Mouse (Mus musculus): ENCODE measurements around the gene Ovca2.

- TF ChIP-seq ZC3H11A (IDR thresholded peaks at IDR 0.05; ENCODE audit: borderline replicate concordance, low read depth, low read length) = no peak
- TF ChIP-seq MAFK (IDR thresholded peaks at IDR 0.05; ENCODE audit: insufficient read depth, low read depth, low read length) = no peak
- TF ChIP-seq HCFC1 (IDR thresholded peaks at IDR 0.05; ENCODE audit: borderline replicate concordance, insufficient read depth, low read length) = no peak
Observed at GRCm38 (mm10) chr11:75133951-75134350, 44.7 kb downstream of the Ovca2 start.
